Mouse (Mus musculus): ENCODE measurements around the gene Arpc1a. TPM values are rescaled to one million over a fixed set of nuclear protein-coding genes. Genes with fewer than 3 reads are reported as not detected.

Gene Arpc1a
- total RNA-seq, 1 experiment = 65.4 TPM

- no peak overlapping the region for H3K9ac ChIP-seq (ENCODE audit: insufficient read depth, low read depth, low read length, poor library complexity, severe bottlenecking)
- peaks cover 0 to 9% of the 10 kb centered on the region in 2 experiments; a peak in 1 of 4 replicates for H3K4me1 ChIP-seq (ENCODE audit: control insufficient read depth in 2 of 2, insufficient read depth in 2 of 2, low read length in 2 of 2, poor library complexity in 1 of 2)
- in situ Hi-C loops (cut with MboI; ENCODE audit: low sequenced_read_pairs in 2 of 2, unreplicated experiment in 2 of 2) = no loop called here
- H3K4me3 ChIP-seq (ENCODE audit: insufficient read depth in 1 of 2, low read depth in 1 of 2, low read length in 2 of 2, poor library complexity in 1 of 2, severe bottlenecking in 1 of 2) = no peak overlapping the region
- no peak for TF ChIP-seq HCFC1 (IDR thresholded peaks at IDR 0.05; ENCODE audit: borderline replicate concordance, insufficient read depth, low read length)
- TF ChIP-seq ZC3H11A (IDR thresholded peaks at IDR 0.05; ENCODE audit: borderline replicate concordance, low read depth, low read length) = no peak
- no peak for TF ChIP-seq MAFK (IDR thresholded peaks at IDR 0.05; ENCODE audit: insufficient read depth, low read depth, low read length)
- no peak for TF ChIP-seq ZNF384 (IDR thresholded peaks at IDR 0.05; ENCODE audit: low read depth, low read length)
- no peak for TF ChIP-seq CHD2 (IDR thresholded peaks at IDR 0.05; ENCODE audit: low read depth, low read length)
- peaks cover 16% of the 10 kb centered on the region for H3K36me3 ChIP-seq (ENCODE audit: control insufficient read depth, insufficient read depth, low read length, poor library complexity, severe bottlenecking)
- no peaks in the 10 kb centered on the region for H3K9me3 ChIP-seq (ENCODE audit: control insufficient read depth, insufficient read depth, low read depth, low read length)
- H3K27ac ChIP-seq (ENCODE audit: insufficient read depth, low read depth, low read length, poor library complexity, severe bottlenecking) = no peak overlapping the region
- DNase-seq (ENCODE audit: low read depth, low spot score) = no peak
These were observed 26.8 kb downstream of the Arpc1a start for GRCm38 (mm10) chr5:145110401-145110800.

- in situ Hi-C loops (cut with MboI; ENCODE audit: low sequenced_read_pairs in 2 of 2, unreplicated experiment in 2 of 2) = no loop called here
- TF ChIP-seq ZNF384 (IDR thresholded peaks at IDR 0.05; ENCODE audit: low read depth, low read length) = no peak
- no peak for TF ChIP-seq HCFC1 (IDR thresholded peaks at IDR 0.05; ENCODE audit: borderline replicate concordance, insufficient read depth, low read length)
- H3K4me3 ChIP-seq (ENCODE audit: insufficient read depth in 1 of 2, low read depth in 1 of 2, low read length in 2 of 2, poor library complexity in 1 of 2, severe bottlenecking in 1 of 2) = no peak overlapping the region
- DNase-seq (ENCODE audit: low read depth, low spot score) = no peak
- no peak overlapping the region for H3K27ac ChIP-seq (ENCODE audit: insufficient read depth, low read depth, low read length, poor library complexity, severe bottlenecking)
- H3K9me3 ChIP-seq (ENCODE audit: control insufficient read depth, insufficient read depth, low read depth, low read length) = no peaks in the 10 kb centered on the region
- H3K9ac ChIP-seq (ENCODE audit: insufficient read depth, low read depth, low read length, poor library complexity, severe bottlenecking) = no peak overlapping the region
- H3K36me3 ChIP-seq (ENCODE audit: control insufficient read depth, insufficient read depth, low read length, poor library complexity, severe bottlenecking) = peaks cover 7% of the 10 kb centered on the region
- peaks cover 2 to 9% of the 10 kb centered on the region in 2 experiments; a peak in 3 of 4 replicates for H3K4me1 ChIP-seq (ENCODE audit: control insufficient read depth in 2 of 2, insufficient read depth in 2 of 2, low read length in 2 of 2, poor library complexity in 1 of 2)
These were observed 28.9 kb downstream of the Arpc1a start for GRCm38 (mm10) chr5:145112566-145112965.

GRCm38 (mm10) chr5:145113416-145113815, 29.8 kb downstream of the Arpc1a start:
- no peak for TF ChIP-seq MAFK (IDR thresholded peaks at IDR 0.05; ENCODE audit: insufficient read depth, low read depth, low read length)
- no peak for TF ChIP-seq ZNF384 (IDR thresholded peaks at IDR 0.05; ENCODE audit: low read depth, low read length)
- TF ChIP-seq CHD2 (IDR thresholded peaks at IDR 0.05; ENCODE audit: low read depth, low read length) = no peak
- no peak for TF ChIP-seq HCFC1 (IDR thresholded peaks at IDR 0.05; ENCODE audit: borderline replicate concordance, insufficient read depth, low read length)
- TF ChIP-seq ZC3H11A (IDR thresholded peaks at IDR 0.05; ENCODE audit: borderline replicate concordance, low read depth, low read length) = no peak
- Histone ChIP-seq H3K27ac (ENCODE audit: insufficient read depth, low read depth, low read length, poor library complexity, severe bottlenecking) (no peak overlapping the region), H3K4me3 (ENCODE audit: insufficient read depth in 1 of 2, low read depth in 1 of 2, low read length in 2 of 2, poor library complexity in 1 of 2, severe bottlenecking in 1 of 2) (peak overlapping the region; percentile 81 to 91; a peak in 2 of 4 replicates), H3K36me3 (ENCODE audit: control insufficient read depth, insufficient read depth, low read length, poor library complexity, severe bottlenecking) (peaks cover 2% of the 10 kb centered on the region), H3K4me1 (ENCODE audit: control insufficient read depth in 2 of 2, insufficient read depth in 2 of 2, low read length in 2 of 2, poor library complexity in 1 of 2) (peaks cover 2 to 9% of the 10 kb centered on the region in 2 experiments; a peak in 3 of 4 replicates), H3K9me3 (ENCODE audit: control insufficient read depth, insufficient read depth, low read depth, low read length) (no peaks in the 10 kb centered on the region), H3K9ac (ENCODE audit: insufficient read depth, low read depth, low read length, poor library complexity, severe bottlenecking) (no peak overlapping the region)
- DNase-seq (ENCODE audit: low read depth, low spot score) = no peak
- in situ Hi-C loops (cut with MboI; ENCODE audit: low sequenced_read_pairs in 2 of 2, unreplicated experiment in 2 of 2) = no loop called here

- no peaks in the 10 kb centered on the region for H3K9me3 ChIP-seq (ENCODE audit: control insufficient read depth, insufficient read depth, low read depth, low read length)
- peaks cover 2 to 9% of the 10 kb centered on the region in 2 experiments; a peak in 3 of 4 replicates for H3K4me1 ChIP-seq (ENCODE audit: control insufficient read depth in 2 of 2, insufficient read depth in 2 of 2, low read length in 2 of 2, poor library complexity in 1 of 2)
- DNase-seq (ENCODE audit: low read depth, low spot score) = peak; percentile 69
- no peak within 1 kb of the TSS for H3K27ac ChIP-seq (ENCODE audit: insufficient read depth, low read depth, low read length, poor library complexity, severe bottlenecking)
- in situ Hi-C loops (cut with MboI; ENCODE audit: low sequenced_read_pairs in 2 of 2, unreplicated experiment in 2 of 2) = no loop called here
- H3K9ac ChIP-seq (ENCODE audit: insufficient read depth, low read depth, low read length, poor library complexity, severe bottlenecking) = peak within 1 kb of the TSS; percentile 78
- peaks cover under 1% of the 10 kb centered on the region for H3K36me3 ChIP-seq (ENCODE audit: control insufficient read depth, insufficient read depth, low read length, poor library complexity, severe bottlenecking)
- TF ChIP-seq MAFK (IDR thresholded peaks at IDR 0.05; ENCODE audit: insufficient read depth, low read depth, low read length) (no peak), ZNF384 (IDR thresholded peaks at IDR 0.05; ENCODE audit: low read depth, low read length) (no peak)
- H3K4me3 ChIP-seq (ENCODE audit: insufficient read depth in 1 of 2, low read depth in 1 of 2, low read length in 2 of 2, poor library complexity in 1 of 2, severe bottlenecking in 1 of 2) = peak within 1 kb of the TSS; percentile 81 to 91
These were observed 30.5 kb downstream of the Arpc1a start, which contains the start of gene Arpc1b for GRCm38 (mm10) chr5:145114071-145114605. TSS of gene Arpc1b (plus strand) at chr5:145114215.
